Mouse (Mus musculus): ENCODE data around the gene Vmn1r206. TPM values are rescaled to one million over a fixed set of nuclear protein-coding genes. Genes with fewer than 3 reads are reported as not detected.

Gene Vmn1r206
- polyA plus RNA-seq (2017; shearing (Covaris generic)), result not detected

DNA sequence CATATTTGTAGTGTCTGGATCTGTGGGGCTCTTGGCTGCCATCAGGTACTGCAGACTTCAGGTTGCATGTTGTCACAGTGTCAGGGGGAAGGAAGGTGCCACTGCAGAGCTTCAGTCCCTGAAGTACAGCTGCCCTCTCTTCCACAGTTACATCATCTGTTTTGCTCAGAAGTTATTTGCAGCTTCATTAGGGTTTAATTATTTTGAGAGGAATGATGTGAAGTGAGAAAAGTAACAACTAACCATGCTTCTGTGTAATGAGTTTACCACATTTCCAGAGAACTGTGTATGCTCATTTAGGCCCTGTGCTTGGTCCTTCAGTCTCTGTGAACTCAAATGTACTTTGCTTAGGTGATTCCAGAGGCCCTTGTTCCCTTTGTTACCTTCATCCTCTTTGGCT lies at the start of gene Vmn1r206:
TSS of gene Vmn1r206 (minus strand) at position 101 of the 400 bp plus-strand sequence.

GRCm38 (mm10) chr13:22592900-22593299 lies 31.2 kb downstream of the Vmn1r206 start, which contains the start of gene Vmn1r205:
Vmn1r205 (minus strand) TSS chr13:22593000.

Other genes starting within 250 kb of the Vmn1r206 start
- 1 to 10 TPM in 1 of 2 experiments, not detected in 1; 2.2 TPM for gene Vmn1r199, start 244.4 kb downstream of the Vmn1r206 start, polyA plus RNA-seq (2017; shearing (Covaris generic))
- gene Vmn1r200, start 233.9 kb downstream of the Vmn1r206 start, polyA plus RNA-seq (2017; shearing (Covaris generic)), result under 1 TPM; 0.10 to 0.93 TPM
- under 1 TPM; 0.04 to 0.06 TPM for gene Vmn1r201, start 152.3 kb downstream of the Vmn1r206 start, polyA plus RNA-seq (2017; shearing (Covaris generic))
- under 1 TPM in 1 of 2 experiments, not detected in 1; 0.06 TPM for gene Vmn1r202, start 118.9 kb downstream of the Vmn1r206 start, polyA plus RNA-seq (2017; shearing (Covaris generic))
- gene Vmn1r203, start 106.1 kb downstream of the Vmn1r206 start, polyA plus RNA-seq (2017; shearing (Covaris generic)), result under 1 TPM; 0.16 to 0.28 TPM
- not detected for gene Vmn1r204, start 71.1 kb downstream of the Vmn1r206 start, polyA plus RNA-seq (2017; shearing (Covaris generic))
- not detected for gene Vmn1r205, start 31.3 kb downstream of the Vmn1r206 start, polyA plus RNA-seq (2017; shearing (Covaris generic))
- gene Vmn1r207-ps, start 105.4 kb upstream of the Vmn1r206 start, polyA plus RNA-seq (2017; shearing (Covaris generic)), result under 1 TPM; 0.12 to 0.76 TPM
- 1 to 10 TPM in 1 of 2 experiments, under 1 TPM in 1; 0.20 to 1.1 TPM for gene Vmn1r208, start 153.1 kb upstream of the Vmn1r206 start, polyA plus RNA-seq (2017; shearing (Covaris generic))
- under 1 TPM; 0.06 to 0.56 TPM for gene Vmn1r209, start 185.4 kb upstream of the Vmn1r206 start, polyA plus RNA-seq (2017; shearing (Covaris generic))
- 1 to 10 TPM in 1 of 2 experiments, under 1 TPM in 1; 0.34 to 1.1 TPM for gene Vmn1r210, start 207.1 kb upstream of the Vmn1r206 start, polyA plus RNA-seq (2017; shearing (Covaris generic))
- gene Vmn1r211, start 233.3 kb upstream of the Vmn1r206 start, polyA plus RNA-seq (2017; shearing (Covaris generic)), result not detected

Data from inflammation-experienced regulatory T-cells (primary cell).